Mouse (Mus musculus) mouse trophoblast stem cell (cell line): ENCODE measurements around the gene Ndufs3.

Experiments
- in situ Hi-C, 2 experiments: fragments of 300-500 bp; cut with MseI, MboI; formaldehyde crosslinking; loops; 2 replicates in 1 of 2; 3 replicates in 1 of 2; pipeline ENCODE4 v1.15.1; 2025

Gene Ndufs3

GRCm38 (mm10) chr2:90850401-90850800, 54.2 kb downstream of the Ndufs3 start:
- in situ Hi-C loops = no loop called here

GRCm38 (mm10) chr2:90848331-90848730, 56.3 kb downstream of the Ndufs3 start:
- in situ Hi-C loops = no loop called here

- in situ Hi-C loops = no loop called here
Measured at GRCm38 (mm10) chr2:90847681-90848050, 57.0 kb downstream of the Ndufs3 start.

DNA sequence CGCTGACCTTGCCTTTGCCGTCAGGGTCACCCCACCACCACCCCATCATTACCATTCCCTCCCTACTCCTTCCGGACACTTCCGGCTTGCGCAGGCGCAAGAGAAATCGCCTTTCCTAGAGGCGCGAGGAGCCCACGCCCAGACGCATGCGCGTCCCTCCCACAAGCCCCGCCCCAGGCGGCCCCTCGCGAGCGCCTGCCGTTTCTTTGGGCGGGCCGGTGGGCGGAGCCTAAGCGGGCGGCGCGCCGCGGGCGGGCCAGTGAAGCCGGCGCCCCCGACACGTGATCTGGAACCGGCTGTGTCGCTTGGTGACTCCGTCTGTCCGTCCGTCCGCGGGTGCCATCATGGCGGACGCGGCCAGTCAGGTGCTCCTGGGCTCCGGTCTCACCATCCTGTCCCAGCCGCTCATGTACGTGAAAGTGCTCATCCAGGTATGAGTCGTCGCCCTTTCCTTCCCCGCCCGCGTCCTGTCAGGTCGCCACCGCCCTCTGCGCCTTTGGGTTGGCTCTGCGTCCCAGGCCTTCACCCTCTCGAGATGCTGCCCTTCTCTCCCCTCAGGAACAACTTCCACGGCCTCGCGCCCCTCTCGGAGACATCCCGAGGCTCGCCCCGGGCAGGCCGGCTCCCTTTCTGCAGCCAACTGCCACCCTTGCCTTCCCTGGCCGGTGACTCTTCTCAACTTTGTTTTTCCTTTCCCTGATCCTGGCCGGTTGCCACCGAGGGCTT, 57.5 kb downstream of the Ndufs3 start, which contains the start of gene Mtch2:
TSS of gene Mtch2 (plus strand) at position 201 of the 726 bp plus-strand sequence.
- in situ Hi-C loops = no loop called here

- in situ Hi-C loops = no loop called here
Measured at GRCm38 (mm10) chr2:90846597-90846954, 58.1 kb downstream of the Ndufs3 start.

GRCm38 (mm10) chr2:90846171-90846570, 58.5 kb downstream of the Ndufs3 start:
- in situ Hi-C loops = no loop called here

DNA sequence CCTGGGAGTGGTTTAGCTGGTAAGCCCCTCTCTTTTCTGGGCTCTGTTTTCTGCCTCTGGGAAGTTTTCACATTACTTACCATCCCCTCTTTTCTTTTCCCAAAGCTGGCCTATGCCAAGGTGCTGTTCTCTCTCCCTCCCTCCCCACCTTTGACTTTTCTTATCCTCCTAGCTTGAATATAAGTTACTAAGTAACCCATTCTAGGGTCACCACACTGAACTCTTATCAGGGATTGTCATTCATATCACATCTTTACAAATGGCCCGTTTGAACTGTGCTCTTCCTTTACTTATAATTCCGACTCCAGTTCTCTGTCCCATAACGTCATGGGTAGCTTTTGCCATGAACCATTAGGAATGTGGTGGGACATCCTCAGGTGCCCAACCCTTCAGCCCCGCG, 59.4 kb downstream of the Ndufs3 start:
- in situ Hi-C loops = no loop called here
